Mouse (Mus musculus) brown adipose tissue, adult 24 weeks (tissue): ENCODE data around the gene Gm20671. TPM values are rescaled to one million over a fixed set of nuclear protein-coding genes. Genes with fewer than 3 reads are reported as not detected.
A peak's percentile ranks its signal among the peaks of the same experiment; 100 is the strongest.
"Not testable (repeated sequence)": the region's sequence is repeated elsewhere in the genome, so short reads cannot be mapped to it uniquely, and the experiment has no call there.

Source experiments
- H3K27ac ChIP-seq: fragments of 200-500 bp; replicated peaks from 2 replicates; pipeline ENCODE4 v1.5.1; 2012; ENCODE audit warnings: low read depth, mild to moderate bottlenecking, low read length
- H3K4me1 ChIP-seq: fragments of 200-500 bp; 2 replicates; pipeline ENCODE4 v1.6.1; 2012; ENCODE audit warnings: low read length, mixed read lengths; ENCODE audit not compliant: control insufficient read depth, insufficient read depth, insufficient read length
- H3K4me3 ChIP-seq: fragments of 200-500 bp; 2 replicates; pipeline ENCODE4 v1.5.1; 2012; ENCODE audit warnings: low read depth, mild to moderate bottlenecking, low read length, moderate library complexity; ENCODE audit not compliant: insufficient read depth
- polyA plus RNA-seq: library from polyadenylated mRNA; stranded (reverse); fragments of >200 nt; gene quantifications from 2 replicates; pipeline ENCODE4 v1.2.4, GENCODE M21; 2012; ENCODE audit not compliant: missing spikeins, insufficient read depth, insufficient read length

Gene Gm20671
- polyA plus RNA-seq, 1 experiment = not detected

DNA sequence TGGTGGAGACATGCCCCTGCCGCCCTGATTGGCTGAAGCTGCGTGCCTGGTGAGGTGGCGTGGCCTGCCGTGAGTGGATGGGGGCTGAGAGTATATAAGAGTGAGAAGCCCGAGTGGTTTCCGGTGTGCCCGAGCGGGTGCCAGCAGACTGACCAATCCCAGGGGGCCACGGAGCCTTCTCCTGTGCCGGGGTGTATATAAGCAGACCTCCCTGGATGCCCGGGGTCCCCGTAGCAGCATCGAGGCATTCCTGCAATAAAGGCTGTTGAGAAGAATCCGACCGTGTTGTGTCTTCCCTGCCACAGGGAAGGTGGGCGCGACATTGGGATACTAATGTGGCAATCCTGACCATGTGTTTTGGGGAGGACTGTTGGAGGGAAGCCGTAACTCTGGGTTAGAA is 66.6 kb downstream of the Gm20671 start:
- H3K27ac ChIP-seq, H3K4me1 ChIP-seq, H3K4me3 ChIP-seq: not testable (repeated sequence)

DNA sequence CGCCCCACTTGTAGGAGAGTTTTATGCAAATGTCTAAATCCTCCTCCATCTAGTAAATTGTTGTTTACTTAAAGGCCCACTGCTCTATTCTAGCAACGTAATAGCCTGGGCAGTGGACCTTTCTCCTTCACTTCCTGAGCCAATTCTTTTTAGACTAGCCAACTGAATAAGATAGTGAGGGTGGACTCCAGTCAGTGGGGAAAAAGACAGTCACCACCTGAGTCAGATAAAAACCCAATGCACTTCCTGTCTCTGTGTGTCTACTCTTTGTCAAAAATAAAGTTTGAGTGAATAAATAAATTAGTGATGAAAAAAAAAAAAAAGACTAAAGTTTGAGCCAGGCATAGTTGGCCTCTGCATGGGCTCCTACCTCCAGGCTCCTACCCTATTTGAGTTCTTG is 67.2 kb downstream of the Gm20671 start:
- H3K4me3 ChIP-seq = no peak overlapping the region
- peaks cover 6% of the 10 kb centered on the region for H3K4me1 ChIP-seq
- no peak overlapping the region for H3K27ac ChIP-seq

DNA sequence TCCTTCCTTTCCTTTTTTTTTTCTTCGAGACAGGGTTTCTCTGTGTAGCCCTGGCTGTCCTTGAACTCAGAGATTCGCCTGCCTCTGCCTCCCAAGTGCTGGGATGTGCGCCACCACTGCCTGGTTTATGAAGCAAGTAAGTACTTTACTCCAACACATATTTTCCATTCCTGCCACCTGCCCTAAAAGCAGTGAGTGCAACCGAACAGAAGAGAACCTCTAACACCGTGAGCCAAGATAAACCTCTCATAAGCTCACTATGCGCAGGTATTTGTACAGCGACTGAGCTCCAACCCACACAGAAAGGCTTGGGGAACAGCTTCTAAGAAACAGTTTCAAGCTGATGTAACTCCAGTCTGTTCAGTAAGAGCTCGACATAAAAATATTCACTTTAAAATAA is 70.8 kb downstream of the Gm20671 start:
- H3K27ac ChIP-seq = no peak overlapping the region
- H3K4me3 ChIP-seq = no peak overlapping the region
- H3K4me1 ChIP-seq = peaks cover 3% of the 10 kb centered on the region

DNA sequence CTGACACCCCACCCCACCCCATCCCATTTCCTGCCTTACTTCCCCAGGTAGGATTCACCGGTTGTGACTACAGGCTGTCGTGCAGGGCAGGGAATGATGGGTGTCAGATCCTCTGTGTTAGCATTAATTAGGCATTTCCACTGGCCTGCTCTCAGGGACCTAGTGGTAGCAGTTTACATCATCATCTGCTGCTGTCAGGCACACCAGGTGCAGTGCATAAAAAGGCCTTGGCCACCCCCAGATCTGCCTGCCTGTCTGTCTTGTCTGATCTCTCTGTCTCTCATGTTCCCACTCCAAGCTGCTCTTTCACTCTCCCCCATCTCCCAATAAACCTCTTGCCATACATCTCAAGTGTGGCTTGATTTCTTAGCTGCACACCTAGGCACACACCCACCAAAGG is 75.2 kb downstream of the Gm20671 start:
- Histone ChIP-seq H3K4me3 (no peak overlapping the region), H3K27ac (no peak overlapping the region)

DNA sequence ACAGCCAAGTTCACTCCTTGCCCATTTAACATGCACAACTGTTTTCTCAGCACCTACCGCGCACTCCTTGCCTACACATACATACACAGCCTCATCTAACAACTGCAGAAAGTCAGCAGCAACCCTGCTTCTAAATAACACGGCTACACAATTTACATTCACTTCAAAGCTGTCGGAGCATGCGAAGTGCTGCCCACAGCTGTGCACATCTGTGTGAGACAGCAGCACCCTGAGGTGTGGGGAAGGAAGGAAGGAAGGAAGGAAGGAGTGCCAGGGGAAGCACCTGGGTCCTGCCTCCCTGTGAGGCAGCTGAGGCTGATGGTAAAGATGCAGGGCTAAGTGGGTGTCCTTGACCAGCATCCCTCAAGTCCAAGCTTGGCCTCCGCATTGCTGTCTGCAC is 78.0 kb downstream of the Gm20671 start:
- no peak overlapping the region for H3K4me3 ChIP-seq
- H3K4me1 ChIP-seq = no peaks in the 10 kb centered on the region
- H3K27ac ChIP-seq = no peak overlapping the region

More for the DNA sequence above, 75.2 kb downstream of the Gm20671 start:
- no peaks in the 10 kb centered on the region; the same call in 1 of the 2 replicates for H3K4me1 ChIP-seq

DNA sequence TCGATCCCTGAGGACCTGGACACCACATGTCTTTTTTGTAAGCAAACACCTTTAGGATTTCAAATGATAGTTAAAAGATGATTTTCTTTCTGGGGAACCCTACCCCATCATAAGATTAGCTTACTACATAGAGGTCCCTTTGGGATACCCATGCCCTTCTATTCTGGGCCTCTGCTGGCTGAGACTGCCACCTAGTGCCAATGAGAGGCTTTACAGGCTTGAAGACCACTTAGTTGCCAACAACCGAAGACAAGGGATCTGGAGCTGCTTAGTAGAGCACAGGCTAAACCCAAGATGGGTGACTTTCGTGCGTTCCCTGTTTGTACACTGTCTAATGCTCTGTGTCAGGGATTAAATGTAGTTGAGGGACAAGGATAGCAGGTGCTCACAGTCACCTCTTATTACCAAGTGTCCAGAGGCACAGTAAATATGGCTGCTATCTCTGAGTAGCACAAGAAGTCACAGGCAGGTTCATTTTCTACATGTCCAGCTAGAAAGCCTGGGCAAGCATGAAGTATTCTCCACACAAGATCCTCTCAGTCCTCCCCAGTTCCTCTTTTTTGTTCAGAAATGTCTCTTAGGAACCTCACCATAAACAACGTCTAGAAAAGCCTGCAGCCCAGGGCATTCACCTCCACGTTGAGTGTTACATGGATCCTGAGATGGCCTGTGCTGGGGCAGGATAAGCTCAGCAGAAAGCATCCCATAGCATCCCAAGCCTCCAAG is 79.1 kb downstream of the Gm20671 start:
- Histone ChIP-seq H3K4me1 (no peaks in the 10 kb centered on the region), H3K27ac (no peak overlapping the region; the same call in 1 of the 2 replicates), H3K4me3 (no peak overlapping the region)

DNA sequence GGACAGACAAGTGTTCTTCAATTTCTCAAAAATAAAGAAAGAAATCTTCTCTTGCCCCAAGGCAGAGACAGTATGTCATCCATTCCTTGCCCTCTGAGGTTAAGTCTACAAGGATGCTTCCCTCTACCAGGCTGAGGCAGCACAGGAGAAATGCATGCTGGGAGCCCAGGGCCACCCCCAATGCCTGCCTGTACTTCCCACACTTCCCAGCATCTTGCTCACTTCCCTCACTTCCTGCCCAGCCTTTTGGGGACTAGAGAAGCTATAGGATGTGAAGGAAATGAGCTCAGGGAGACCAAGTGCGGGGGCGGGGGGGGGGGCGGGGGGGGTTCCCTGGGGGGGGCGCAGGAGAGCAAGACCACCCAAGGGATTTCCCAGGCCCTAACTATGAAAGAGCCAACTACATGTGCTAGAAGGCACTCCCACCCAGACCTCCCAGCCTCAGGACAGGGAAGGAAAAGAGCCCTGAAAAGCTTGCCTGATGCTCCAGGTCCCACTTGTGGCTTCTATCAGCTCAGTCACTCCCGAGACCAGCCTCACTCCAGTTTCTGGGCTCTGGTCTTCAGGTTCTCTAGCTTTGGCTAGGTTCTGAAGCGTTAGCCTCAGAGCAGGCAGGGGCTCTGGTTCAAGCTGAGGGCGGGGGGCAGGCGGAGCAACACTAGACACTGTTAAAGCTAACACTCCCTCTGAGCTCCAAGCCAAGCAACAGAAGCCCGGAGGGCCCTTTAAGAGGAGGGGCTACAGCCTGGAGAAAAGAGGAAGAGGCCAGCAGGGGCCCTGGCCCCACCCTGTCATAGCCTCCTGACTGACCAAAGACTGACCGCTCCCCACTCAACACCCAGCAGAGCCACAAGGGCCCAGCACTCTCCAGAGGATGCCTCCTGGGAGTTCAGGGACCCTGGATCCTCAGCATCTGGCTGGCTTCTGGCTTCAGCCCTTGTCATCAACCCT is 80.9 kb downstream of the Gm20671 start:
- H3K4me1 ChIP-seq = no peaks in the 10 kb centered on the region
- H3K4me3 ChIP-seq = peak overlapping the region; percentile 84
- H3K27ac ChIP-seq = peak overlapping the region; percentile 95

DNA sequence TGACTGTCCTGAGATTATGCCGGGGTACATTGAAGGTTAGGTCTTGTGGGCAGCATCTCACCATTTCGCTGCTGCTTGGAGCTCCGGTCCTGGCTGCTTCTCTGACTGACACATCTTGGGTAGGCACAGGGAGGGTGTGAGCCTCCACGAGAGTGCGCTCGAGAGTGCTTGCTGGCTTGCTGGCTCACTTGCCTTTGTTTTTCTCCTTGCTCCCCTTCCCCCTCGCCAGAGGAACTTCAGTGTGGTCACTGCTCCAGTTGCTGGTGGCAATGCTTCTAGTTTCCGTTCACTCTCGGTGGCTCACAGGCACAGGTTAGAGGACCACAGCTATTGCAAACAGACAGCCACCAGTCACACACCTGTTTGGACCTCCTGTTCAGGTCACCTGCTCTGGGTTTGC is 84.8 kb downstream of the Gm20671 start:
- no peak overlapping the region for H3K4me3 ChIP-seq
- H3K4me1 ChIP-seq = no peaks in the 10 kb centered on the region
- no peak overlapping the region for H3K27ac ChIP-seq

DNA sequence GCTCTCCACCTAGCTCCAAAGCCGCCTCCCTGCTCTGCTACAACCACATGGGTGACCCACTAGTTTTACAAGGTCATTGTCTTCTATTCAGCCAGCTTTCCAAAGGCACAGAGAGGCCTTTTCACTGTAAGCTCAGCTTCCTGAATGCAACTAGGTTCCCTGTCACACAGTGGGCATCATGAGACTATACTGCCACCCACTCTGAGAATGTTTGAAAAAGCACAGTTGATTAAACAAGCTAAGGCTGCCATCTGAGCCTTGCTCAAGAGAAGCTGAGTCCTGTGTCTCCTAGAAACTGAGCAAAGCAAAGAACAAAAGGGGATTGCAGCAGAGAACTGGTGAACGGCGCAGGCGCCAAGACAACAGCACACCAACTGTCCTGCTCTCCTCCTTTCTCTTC is 85.5 kb downstream of the Gm20671 start:
- H3K4me1 ChIP-seq, H3K4me3 ChIP-seq: not testable (repeated sequence)

DNA sequence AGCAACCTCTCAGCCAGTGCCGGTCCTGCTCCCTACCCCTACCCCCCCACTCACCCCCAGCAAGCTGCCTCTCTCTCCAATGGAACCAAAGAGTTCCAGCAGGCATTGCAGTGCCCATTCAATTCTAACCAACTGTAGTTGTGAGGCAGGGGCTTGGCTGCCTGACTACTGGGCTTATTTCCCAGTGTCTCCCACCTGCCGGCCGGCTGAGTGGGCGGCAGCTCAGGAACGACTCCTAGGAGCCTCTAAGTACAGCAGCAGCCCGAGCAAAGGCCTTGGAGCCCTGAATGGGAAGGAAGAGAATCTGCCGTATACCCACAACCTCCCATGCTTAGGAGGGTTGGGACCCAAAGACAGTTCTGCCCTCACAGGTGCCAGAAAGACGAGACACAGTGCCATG is 86.1 kb downstream of the Gm20671 start:
- H3K27ac ChIP-seq, H3K4me1 ChIP-seq, H3K4me3 ChIP-seq: not testable (repeated sequence)

More for the DNA sequence above, 85.5 kb downstream of the Gm20671 start:
- not testable (repeated sequence) for H3K27ac ChIP-seq

DNA sequence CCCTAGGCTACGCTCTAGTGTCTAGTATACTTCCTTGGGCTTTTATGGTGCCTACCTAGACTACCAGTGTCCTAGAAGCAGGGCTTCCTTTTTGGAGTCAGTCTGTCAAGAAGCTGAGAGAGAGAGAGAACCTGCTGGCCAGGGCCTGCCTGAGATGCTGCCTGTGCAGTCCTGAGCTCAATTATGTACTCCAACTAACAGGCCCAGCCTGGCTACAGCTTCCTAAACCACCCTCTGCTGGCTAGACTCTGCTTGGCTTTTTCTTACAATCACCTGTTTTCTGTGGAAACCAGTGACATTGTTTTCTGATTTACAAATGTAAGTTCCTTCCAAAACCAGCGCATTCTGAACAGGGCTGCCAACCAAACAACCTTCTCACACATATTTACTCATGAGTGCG is 86.8 kb downstream of the Gm20671 start:
- no peak overlapping the region for H3K27ac ChIP-seq
- H3K4me3 ChIP-seq = no peak overlapping the region
- H3K4me1 ChIP-seq = no peaks in the 10 kb centered on the region

DNA sequence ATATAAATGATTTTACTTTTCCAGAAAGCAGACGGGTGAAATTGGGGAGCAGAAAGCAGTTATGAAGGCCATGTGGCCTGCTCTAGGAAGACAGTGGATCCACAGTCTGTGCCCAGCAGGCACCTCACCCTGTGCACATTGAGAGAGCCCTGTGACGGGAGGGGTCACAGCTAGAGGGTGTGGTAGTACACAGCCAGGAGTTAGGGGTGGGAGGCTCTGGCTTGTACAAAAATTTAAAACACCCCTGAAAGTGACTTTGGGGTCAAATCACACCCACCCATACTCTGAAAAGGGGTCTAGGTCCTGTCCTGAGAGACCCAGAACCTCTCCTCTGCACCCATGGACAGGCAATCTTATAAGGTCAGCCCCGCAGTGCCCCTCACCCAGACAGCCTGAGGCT is 90.1 kb downstream of the Gm20671 start:
- H3K4me3 ChIP-seq, H3K4me1 ChIP-seq, H3K27ac ChIP-seq: not testable (repeated sequence)

DNA sequence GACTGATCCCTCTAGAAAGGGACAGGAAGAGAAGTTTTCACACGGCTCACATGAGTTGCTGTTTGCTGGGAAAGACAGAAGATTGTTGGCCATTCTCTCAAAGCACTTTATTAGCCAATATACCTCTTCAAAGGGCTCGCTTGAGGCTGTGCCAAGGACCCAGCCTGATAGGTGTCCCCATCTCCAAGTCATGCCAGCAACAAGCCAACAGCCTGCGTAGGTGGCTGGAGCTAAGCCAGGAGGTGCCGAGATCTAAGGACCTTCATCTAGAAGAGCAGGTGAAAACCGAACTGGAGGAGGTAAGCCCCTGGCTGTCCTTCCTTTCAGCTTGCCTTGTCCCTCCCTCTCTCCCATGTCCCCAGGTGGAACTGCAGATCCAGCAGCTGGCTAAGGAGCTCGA is 91.1 kb downstream of the Gm20671 start:
- no peak overlapping the region for H3K4me3 ChIP-seq
- H3K27ac ChIP-seq = no peak overlapping the region
- H3K4me1 ChIP-seq = no peaks in the 10 kb centered on the region

DNA sequence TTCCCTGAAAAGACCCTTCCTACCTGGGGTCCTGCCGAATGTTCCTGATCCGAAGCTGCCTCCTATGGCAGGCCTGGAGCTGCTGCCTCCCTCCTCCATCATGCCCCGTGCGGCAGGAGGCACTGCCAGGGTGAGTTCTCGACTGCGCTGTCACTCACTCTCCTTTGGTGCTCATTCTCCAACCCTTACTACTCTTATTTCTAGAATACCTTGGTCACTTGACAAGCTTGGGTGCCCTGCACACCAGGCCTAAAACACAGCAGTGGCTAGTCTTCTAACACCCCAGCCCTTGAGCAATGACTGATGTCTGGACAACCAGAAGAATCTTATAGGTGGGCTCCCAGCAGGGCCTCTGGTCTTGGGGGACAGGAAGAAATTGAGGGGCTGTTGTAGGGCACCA is 93.0 kb downstream of the Gm20671 start:
- H3K4me3 ChIP-seq, H3K27ac ChIP-seq, H3K4me1 ChIP-seq: not testable (repeated sequence)

DNA sequence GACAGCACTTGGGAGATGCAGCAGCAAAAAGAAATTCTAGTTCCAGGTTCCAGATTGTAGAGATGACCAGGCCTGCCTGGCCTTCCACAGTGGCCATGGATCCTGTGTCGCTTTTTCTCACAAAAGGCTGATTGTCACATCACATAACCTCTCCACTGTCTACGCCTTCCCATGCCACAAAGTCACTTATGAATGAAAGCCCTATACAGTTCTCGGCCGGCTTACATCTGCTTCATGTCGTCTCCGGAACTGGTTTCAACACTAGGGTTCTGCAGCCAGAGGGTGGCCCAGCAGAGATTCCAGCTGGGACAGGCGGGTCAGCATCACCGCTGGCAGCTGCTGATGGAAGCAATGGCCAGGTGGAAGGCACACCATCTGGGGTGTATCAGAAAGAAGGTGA is 98.1 kb downstream of the Gm20671 start:
- H3K4me1 ChIP-seq = no peaks in the 10 kb centered on the region
- no peak overlapping the region for H3K4me3 ChIP-seq
- H3K27ac ChIP-seq = no peak overlapping the region

DNA sequence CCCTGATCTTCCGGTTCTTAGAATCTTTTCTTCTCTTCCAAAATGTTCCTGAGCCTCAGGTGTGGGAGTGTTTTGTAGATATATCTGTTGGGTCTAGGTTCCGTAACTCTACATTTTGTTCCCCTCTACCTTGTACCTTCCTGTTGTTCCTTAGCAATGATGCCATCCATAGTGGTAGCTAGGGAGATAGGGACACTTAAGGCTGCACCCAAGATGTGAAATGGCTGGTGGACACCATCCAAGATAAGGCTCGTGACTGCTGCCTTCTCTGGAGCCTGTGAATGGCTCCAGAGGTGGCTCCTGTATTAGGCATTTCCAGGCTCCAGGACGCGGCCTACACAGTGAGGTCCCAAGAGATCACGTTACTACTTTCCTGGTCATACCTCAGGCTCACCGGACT is 98.6 kb downstream of the Gm20671 start:
- Histone ChIP-seq H3K4me1 (no peaks in the 10 kb centered on the region), H3K27ac (no peak overlapping the region), H3K4me3 (no peak overlapping the region)
